Mouse (Mus musculus) urinary bladder, postnatal 14 days (tissue): Measurements from ENCODE around the gene Hnrnpab.

Source experiments
- DNase-seq: peaks from one replicate; pipeline ENCODE4 v3.0.0; 2021; ENCODE audit warnings: low spot score

Gene Hnrnpab

DNA sequence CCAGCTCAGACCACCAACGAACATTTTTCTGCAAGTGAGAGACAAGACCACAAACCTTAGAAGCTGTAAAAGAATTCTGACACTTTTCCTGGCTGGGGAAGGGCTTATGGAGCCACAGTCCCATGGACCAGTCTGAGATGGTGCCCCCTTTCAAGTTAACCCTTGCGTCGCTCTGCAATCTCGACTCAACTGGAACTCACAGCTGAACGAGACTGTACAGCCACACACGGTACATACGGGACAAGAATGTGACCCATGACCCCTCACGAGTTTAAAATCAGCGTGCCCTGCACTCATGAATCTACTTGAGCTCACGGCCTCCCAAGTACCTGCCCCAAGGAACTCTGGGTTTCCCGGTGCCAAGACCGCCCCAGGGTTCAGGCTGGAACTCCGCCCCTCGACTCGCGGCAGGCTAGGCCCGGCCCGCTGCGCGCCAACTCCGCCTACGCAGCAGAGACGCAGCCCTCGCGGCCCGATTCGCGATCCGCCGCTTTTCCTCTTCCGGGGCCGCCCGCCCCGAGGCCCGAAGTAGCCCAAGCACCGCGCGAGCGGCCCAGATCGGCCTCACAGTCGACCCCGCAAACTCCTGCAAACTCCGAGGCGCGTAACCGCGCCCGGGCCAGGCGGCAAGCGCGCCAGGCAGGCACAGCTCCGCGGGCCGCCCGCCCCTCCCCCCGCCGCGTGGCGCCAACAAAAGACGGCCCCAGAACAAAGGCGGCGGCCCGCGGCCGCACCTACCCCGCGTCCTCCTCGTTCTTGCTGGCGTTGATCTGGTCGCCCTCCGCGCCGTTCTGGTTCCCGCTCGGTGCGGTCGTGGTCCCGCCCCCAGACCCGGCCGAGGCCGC lies 823 bp downstream of the Hnrnpab start:
- DNase-seq = peak; percentile 93

- no peak for DNase-seq
Measured at GRCm38 (mm10) chr11:51602253-51602652, 4.4 kb downstream of the Hnrnpab start.

- no peak for DNase-seq
Measured at GRCm38 (mm10) chr11:51597553-51597952, 9.1 kb downstream of the Hnrnpab start.

DNA sequence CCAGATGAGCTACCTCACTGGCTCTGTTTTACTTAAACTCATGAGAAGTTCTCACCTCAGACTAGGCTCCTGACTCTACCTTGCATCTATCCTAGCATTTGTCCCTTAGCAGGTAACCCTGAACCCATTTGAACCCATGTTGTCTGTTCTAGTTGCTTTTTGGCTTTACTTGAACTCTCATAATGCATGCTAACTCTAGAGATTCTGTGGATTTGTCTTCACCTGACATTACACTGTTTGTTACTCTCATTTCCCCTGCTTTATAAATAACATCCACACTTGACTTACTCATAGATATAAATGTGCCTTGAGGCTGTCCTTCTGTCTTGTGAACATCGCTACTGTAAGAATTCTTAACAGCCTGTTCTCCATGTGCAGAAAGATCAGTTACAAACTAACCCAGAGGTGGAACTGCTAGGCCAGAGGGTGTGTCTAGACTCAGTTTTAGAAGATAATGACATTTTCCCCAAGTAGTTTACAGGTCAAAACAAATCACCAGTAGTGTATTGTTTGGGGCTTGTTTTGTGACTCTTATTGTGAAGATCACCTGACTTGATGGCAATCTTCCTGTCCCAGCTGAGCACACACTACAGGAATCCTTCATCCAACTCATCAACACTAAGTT lies 11.1 kb downstream of the Hnrnpab start:
- no peak for DNase-seq

DNA sequence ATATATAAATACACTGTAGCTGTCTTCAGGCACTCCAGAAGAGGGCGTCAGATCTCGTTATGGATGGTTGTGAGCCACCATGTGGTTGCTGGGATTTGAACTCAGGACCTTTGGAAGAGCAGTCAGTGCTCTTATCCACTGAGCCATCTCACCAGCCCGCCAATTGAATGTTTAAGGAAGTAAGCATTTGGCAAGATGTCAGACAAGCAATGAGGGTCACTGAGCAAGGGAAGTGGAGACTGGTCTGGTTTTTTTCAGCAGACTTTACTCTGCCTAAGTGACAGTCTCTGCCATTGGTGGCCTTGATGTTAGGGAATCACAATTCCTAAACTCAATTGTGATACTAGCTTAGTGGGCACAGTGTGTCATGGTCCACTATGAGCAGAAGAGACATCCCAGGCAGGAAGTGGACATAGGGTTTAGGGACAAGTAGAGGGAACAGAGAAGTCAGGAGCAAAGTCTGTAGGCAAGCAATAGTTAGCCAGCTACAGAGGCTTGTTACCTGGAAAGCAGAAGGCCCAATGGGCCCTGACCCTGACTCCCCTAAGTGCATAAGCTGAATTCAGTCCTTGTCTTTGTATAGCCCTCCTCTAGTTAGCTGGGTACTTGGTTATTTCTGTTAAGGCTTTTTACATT lies 11.8 kb downstream of the Hnrnpab start:
- DNase-seq = no peak

DNA sequence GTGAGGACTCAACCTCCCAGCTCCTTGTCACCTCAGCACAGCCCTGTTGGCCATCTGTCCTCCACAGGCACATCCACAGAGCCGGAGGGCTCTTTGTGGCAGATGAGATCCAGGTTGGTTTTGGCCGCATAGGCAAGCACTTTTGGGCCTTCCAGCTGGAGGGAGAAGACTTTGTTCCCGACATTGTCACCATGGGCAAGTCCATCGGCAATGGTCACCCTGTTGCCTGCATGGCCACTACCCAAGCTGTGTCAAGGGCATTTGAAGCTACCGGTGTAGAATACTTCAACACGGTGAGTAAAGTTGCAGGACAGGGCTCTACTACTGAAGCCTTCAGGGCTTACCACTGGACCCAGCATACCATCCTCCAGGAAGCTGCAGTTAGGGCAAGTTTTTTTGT lies 12.8 kb downstream of the Hnrnpab start:
- DNase-seq = no peak

DNA sequence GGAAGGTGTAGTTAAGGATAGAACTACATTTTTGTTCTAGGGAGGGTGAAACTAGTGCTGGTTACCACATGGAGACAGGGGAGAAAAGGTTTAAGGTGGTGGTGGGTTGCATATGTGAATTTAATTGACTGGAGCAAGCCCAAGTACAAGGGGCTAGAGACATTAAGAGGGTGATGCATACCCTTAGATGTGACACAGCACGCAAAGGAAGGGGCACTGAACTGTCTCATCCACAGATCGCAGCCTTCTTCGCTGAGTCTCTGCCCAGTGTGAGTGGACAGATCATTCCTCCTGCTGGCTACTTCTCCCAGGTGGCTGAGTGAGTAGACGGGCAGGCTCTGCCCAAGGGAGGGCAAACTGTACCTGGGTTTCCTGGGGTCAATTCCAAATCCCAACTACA lies 13.3 kb downstream of the Hnrnpab start:
- DNase-seq = no peak

DNA sequence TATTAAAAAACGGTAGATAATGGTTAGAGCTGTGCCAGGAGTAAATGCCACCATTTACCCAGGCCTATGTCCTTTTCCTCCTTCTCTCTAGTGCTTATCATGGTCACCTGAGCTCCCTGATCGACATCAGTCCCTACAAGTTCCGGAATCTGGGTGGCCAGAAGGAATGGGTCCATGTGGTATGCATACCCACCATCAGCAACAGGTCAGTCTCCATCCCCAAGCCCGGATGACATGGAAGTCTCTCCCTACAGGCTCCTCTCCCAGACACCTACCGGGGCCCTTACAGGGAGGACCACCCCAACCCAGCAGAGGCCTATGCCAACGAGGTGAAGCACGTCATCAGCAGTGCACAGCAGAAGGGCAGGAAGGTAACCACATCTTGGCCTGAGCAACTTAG lies 14.7 kb downstream of the Hnrnpab start:
- no peak for DNase-seq

GRCm38 (mm10) chr11:51591168-51591567 lies 15.5 kb downstream of the Hnrnpab start:
- DNase-seq = no peak

DNA sequence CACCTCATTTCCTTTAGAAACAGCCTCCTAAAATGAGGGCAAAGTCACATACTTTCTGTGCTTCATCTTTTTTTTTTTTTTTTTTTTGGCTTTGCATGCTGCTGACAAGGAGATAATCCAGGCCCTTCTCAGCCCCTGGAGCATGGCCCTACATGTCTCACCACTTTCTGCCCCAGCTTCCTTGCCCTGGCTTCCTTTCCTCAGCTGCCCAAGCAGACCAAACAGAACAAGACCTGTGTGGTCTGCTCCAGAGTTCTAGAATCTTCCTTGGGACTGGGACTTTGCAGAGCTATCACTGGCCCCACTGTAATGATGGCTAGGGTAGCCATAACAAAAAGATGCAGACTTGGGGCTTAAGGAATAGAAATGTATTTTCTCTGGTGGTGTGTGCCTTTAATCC lies 16.6 kb downstream of the Hnrnpab start:
- no peak for DNase-seq

DNA sequence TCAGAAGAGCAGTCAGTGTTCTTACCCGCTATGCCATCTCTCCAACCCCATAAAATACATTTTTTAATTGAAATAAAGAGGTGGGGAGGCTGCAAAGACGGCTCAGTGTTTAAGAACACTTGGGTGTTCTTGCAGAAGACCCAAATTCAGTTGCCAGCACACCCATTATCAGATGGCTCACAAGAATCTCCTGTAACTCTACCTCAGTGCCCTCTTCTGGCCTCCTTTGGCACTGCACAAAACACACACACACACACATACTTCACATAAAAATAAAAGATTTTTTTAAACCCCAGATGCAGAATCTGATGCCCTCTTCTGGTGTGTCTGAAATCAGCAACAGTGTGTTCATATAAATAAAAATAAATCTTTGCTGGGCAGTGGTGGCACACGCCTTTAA lies 17.8 kb downstream of the Hnrnpab start:
- no peak for DNase-seq

DNA sequence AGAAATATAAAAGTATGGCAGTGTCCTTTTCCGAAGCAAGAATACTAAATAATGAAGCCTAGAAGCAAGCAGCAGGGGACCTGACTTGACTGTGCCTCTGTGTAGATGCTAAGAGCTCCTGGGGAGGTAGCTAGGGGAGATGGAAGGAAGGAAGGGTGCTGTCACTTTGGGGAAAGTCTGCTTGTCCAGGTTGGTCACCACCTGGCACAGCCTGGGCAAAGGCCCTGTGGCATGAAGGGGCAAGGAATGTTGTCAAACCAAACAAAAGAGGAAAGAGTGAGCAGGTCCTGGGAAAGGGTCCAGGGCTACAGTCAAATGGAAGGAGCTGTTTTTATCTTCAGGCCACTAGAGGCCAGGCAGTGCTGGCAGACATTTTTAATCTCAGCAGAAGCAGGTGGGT lies 19.6 kb downstream of the Hnrnpab start:
- no peak for DNase-seq

DNA sequence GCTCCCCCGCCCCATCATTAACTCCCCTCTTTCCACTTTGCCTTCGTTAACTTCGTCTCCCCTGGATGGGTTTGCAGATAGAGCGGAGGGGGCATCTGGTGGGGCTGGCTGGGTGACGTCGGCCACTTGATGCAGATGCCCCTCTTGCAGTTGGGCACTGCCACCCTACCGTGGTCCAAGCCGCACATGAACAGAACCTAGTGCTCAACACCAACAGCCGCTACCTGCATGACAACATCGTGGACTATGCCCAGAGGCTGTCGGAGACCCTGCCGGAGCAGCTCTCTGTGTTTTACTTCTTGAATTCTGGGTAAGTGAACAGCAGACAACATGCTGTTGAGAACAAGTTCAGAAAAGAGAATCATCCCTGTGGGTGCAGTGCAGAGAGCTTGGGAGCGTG lies 20.2 kb downstream of the Hnrnpab start:
- DNase-seq = no peak

DNA sequence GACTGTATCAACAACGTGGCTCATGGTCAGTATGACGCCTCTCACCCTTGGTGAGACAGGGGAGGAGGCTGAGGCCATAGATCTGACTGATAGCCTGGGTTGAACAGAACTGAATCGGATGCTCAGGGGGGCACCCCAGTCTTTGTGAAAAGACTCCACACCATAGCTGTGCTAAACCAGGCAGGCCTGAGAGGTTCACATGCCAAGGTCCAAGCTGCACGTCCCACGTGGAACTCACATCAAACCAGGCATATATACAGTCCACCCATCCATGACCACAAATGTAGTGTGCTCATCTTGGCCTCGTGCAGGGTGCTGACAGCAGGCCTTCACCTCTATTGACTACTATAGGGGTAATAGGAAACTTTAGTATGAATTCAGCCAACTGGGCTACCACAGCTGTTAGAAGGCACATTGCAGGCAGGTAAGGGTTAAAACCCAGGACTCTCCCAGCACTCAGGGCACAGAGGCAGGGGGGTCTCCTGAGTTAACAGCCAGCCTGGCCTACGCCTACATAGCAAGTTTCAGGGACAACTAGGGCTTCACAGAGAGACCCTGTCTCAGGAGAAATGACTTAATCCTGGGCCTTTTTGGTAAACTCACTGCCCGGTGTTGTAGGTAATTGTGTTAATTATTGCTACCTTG lies 20.9 kb downstream of the Hnrnpab start:
- no peak for DNase-seq

DNA sequence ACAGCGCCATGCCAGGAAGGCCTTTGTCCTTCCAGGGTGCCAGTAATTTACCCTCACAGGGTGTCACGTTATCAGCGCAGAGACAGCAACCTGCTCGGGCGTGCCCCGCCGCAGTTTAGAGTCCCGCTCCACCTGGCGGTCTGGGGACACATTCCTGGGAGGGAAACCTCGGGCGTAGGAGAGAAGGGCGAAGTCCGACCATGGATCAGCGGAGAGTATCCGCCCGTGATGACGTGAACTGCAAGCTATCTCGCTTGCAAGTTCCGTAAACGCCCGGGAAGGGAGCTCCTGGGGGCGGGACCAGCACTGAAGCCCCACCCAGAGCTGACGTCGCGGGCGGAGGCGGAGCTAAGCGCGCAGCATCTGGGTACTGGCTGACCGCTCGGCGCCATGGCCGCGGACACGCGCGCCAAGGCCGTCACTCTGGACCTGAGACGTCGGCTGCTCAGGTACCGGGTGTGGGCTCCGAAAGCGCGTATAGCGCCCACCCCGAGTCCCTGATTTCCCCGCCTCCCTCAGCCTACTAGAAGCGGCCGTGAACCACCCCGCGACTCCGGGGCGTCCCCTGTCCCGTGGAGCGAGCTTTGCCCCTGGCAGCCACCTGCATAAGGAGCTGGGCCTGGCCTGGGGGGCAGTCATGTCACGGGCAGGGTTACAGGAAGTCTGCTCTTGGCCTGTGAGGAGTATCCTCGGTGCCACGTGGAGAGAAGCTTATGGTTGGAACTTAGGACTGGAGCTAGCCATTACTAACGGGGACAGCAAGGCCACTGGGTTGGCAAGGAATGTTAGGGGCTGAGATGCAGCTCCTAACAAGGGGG lies 22.0 kb downstream of the Hnrnpab start, which contains the start of gene Phykpl:
Gene Phykpl (plus strand): TSS at position 327 of the 818 bp plus-strand sequence.
- DNase-seq = peak; percentile 98

DNA sequence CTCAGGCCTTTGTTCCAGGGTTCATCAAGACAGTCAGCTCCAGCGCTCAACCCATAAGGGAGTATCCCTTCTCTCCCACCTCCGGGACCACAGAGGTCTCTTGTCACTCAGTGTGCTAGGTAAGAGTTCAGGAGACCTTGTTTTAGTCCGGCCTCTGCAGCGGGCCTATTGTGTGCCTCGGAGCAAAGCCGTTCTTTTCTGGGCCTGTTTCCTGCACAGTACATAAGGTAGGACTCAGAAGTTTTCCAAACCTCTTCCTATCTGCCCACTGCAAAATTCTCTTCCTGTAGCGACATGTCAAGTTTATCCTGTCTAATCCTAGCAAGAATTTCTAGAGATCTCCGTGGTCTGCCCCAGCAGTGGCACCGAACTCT lies 22.6 kb downstream of the Hnrnpab start:
- no peak for DNase-seq

DNA sequence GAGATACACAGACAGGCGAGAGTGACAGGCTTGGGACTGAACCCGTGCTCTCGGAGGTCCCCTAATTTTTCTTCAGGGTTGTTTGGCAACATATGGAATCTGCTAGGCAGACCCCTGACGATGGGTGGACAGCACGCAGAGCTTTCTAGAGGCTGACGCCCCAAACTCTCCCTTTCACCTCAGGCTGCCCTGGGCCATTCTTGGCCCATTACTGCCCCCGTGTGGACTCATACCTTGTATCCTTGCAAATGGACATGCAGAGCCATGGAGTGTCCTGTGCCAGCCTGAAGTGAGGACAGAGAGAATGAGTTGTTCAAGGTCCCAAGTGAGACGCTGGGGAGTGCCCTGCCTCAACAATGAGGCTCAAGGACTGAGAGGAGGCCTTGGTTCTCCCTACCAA lies 23.9 kb downstream of the Hnrnpab start:
- peak; percentile 77 for DNase-seq

- DNase-seq = no peak
Measured at GRCm38 (mm10) chr11:51579024-51579423, 27.6 kb downstream of the Hnrnpab start.

DNA sequence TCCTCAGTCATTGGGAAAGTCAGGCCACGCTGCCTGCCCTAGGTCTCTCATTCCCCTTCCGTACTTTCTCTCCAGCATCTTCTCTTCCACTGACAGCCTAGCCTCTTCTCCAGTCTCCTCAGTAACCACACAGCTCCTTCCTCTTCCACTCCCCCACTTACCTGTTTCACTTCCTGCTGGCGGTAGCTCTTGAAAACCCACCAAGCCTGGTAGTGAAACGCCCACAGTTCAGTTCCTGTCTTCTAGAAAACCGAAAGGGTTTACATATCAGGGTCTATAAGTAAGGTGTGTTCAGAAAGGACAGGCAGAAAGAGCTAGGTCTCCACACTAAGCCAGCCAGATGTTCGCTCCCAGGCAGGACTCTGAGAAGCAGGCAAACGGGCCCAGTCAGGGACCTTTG lies 29.1 kb downstream of the Hnrnpab start:
- DNase-seq = no peak

DNA sequence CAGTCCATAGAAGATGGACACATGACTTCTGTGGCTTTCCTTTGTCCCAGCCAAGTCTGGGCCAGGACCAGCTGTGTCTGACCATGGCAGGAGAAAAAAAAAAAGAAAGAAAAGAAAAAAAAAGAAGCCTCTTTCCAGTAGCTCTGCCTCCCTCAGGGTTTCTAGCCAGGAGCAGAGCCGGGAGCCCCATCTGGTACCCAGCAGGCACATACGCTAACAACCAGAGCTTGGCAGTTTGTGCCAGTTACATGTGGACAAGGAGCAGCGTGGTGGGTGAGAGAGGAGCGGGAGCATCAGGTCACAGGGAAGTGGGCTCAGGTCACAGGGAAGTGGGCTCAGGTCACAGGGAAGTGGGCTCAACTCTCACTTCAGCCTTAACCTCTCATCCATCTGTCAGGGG lies 30.2 kb downstream of the Hnrnpab start:
- DNase-seq = no peak

- DNase-seq = no peak
Measured at GRCm38 (mm10) chr11:51568801-51569200, 37.8 kb downstream of the Hnrnpab start.

DNA sequence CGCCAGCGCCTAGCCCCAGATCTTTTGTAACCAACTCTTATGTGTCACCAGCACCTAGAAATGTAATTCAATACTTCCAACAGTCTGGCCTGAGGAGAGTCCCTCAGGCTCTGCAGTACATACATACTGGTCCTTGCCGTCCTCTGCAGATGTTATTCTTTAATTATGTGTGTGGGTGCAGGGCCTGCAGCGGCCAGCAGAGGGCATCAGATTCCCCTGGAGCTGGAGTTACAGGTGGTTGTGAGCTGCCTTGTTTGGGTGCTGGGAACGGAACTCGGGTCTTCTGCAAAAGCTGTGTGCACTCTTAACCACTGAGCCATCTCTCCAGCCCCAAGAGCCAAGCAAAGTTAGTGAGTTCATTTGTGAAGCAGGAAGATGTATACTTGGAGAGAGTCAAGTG lies 40.7 kb downstream of the Hnrnpab start:
- no peak for DNase-seq
